Mouse (Mus musculus) heart, postnatal 14 days (tissue): ENCODE measurements at regions not wholly inside any gene's neighbourhood (a gene's known extent, or its start where the extent isn't known, plus 50 kb on each side); places are given as distances from the start of the nearest gene placed in this dataset.

Source experiments
- DNase-seq, 2 experiments: peaks; one replicate each; pipeline ENCODE4 v3.0.0; 2021 to 2022
- intact Hi-C: fragments of 180-260 bp; cut with DNase I; formaldehyde crosslinking; loops from one replicate; pipeline ENCODE4 v1.15.1; 2025

- DNase-seq: no peak
Observed at GRCm38 (mm10) chr13:14789827-14790226, 159.9 kb downstream of the AW209491 start.

GRCm38 (mm10) chr13:14800246-14800645 lies 170.3 kb downstream of the AW209491 start:
- peak; percentile 52 to 53 for DNase-seq
- intact Hi-C loops: no loop called here

More at GRCm38 (mm10) chr13:14789827-14790226, 159.9 kb downstream of the AW209491 start:
- intact Hi-C loops: no loop called here

DNA sequence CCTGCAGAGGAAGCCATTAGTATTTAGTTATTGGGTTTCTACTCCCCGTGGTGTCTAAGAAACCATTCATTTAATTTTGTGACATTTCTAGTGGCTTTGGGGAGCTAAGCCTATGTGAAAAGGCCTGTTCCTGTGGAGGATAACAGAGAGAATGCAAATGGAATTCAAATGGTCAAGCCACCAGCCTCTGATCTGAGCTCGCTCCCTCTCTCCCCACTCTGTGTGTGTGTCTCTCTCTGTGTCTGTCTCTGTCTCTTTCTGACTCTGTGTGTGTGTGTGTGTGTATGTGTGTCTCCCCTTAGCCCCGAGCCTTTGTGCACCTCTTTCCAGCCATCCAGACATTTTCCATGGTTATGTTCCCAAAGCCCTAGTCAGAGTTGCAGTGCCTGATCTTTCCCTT lies 171.1 kb downstream of the AW209491 start:
- intact Hi-C loops: no loop called here
- no peak for DNase-seq

- no peak for DNase-seq
- intact Hi-C loops: no loop called here
Observed at GRCm38 (mm10) chr13:14802391-14802790, 172.4 kb downstream of the AW209491 start.

DNA sequence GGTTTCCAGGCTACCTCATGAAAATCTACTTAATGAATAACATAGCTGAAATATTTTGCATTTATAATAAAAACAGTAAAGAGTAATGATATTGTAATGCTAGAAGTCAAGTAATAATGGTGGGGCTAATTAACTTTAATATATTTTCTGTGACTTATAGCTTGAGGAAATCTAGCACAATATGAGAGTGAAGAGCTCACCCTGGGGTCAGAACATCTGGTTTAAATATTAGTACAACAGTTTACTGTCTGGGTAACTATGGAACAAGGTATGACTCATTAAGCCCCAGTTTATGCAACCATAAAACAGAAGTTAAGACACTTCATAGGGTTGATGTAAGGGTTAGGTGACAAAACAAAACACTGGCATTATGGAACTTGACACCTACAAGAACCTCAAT lies 205.4 kb downstream of the AW209491 start:
- intact Hi-C loops: no loop called here
- no peak for DNase-seq
